Mouse (Mus musculus) T-cell, adult 2 months (primary cell): ENCODE results near the gene Ranbp6.

ENCODE experiments used
- DNase-seq: peaks from one replicate; pipeline ENCODE4 v3.0.0; 2022; ENCODE audit warnings: low spot score

Gene Ranbp6

GRCm38 (mm10) chr19:29805917-29806785 lies 6.6 kb downstream of the Ranbp6 start, which contains the start of gene 9930021J03Rik:
9930021J03Rik (minus strand) TSS chr19:29805989.
- peak; percentile 99 for DNase-seq

GRCm38 (mm10) chr19:29805101-29805916 lies 7.5 kb downstream of the Ranbp6 start:
- peak; percentile 71 for DNase-seq

GRCm38 (mm10) chr19:29803946-29804345 lies 8.8 kb downstream of the Ranbp6 start:
- DNase-seq, result no peak

GRCm38 (mm10) chr19:29797371-29797770 lies 15.4 kb downstream of the Ranbp6 start:
- no peak for DNase-seq

GRCm38 (mm10) chr19:29787997-29788396 lies 24.8 kb downstream of the Ranbp6 start:
- no peak for DNase-seq

- no peak for DNase-seq
Observed at GRCm38 (mm10) chr19:29782914-29783313, 29.9 kb downstream of the Ranbp6 start.
